Mouse (Mus musculus) left cerebral cortex, postnatal 14 days (tissue): ENCODE measurements around the gene Aaas. TPM values are rescaled to one million over a fixed set of nuclear protein-coding genes. Genes with fewer than 3 reads are reported as not detected.
A peak's percentile ranks its signal among the peaks of the same experiment; 100 is the strongest.

ENCODE experiments used
- DNase-seq, 2 experiments: peaks; one replicate each; pipeline ENCODE4 v3.0.0; 2021 to 2022; ENCODE audit warnings: low spot score in 2 of 2, mixed read lengths in 1 of 2
- intact Hi-C: fragments of 180-260 bp; cut with DNase I; formaldehyde crosslinking; loops from one replicate; pipeline ENCODE4 v1.15.1; 2025
- long read RNA-seq, 2 experiments: library from polyadenylated mRNA; stranded (forward); transcript quantifications; one replicate each; pipeline ENCODE4 v2.0.0; 2021
- total RNA-seq, 2 experiments: library from RNA; stranded (reverse); gene quantifications; 2 replicates each; pipeline ENCODE4 v1.2.3; 2021

Aaas gene
- total RNA-seq = 10 to 100 TPM; 17.5 to 18.8 TPM
- long read RNA-seq, experiment 1, transcript Aaas-201 (16 exons, 1,811 nt) = major isoform, 11 of 12 reads
- long read RNA-seq, experiment 1, partial matches to known transcripts = 0 of 12 reads
- long read RNA-seq, experiment 1, other reads (novel, unspliced or antisense) = 1 of 12 reads
- long read RNA-seq, experiment 2, transcript Aaas-201 (16 exons, 1,811 nt) = major isoform, 9 of 11 reads
- long read RNA-seq, experiment 2, partial matches to known transcripts = 1 of 11 reads
- long read RNA-seq, experiment 2, other reads (novel, unspliced or antisense) = 1 of 11 reads

DNA sequence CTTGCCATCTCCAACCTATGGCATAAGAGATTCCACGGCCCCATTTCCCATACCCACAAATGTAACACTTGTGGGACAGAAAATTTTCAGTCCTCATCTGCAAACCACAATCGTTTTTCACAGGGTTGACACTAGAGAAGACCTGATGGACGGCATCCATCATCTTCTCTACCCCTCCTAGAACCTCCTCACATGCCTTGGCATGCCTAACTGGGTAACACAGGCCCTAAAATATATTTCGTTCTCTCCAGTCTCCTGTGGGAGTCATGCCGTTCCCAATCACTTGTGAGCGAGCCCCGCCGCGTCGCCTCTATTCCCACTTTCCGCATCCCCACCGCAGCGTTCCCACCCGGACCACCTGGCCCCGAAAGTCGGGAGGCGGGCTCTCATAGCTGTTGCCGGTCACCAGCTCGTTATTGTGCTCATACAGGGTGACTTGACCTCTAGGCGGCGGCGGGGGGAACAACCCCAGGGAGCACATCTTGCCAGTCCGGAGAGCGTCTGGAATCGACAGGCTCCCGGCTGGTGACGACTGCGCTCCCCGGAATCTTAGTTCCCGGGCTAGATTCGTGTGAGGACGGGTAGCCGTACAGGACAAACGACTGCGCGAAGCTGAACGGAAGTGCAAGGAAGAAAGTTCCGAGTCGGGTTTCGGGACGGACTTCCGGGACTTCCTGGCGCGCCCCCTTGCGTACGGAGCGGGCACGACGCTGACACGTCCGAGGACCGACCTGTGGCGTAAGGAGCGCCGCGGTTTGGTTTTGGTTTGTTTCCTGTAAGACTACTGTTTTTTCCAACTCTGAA, at the start of gene Aaas:
Aaas (minus strand) TSS at position 634 of the 804 bp plus-strand sequence.
- intact Hi-C loops = no loop called here
- peak; percentile 96 to 97 for DNase-seq

- peak; percentile 54 to 65 for DNase-seq
- intact Hi-C loops = no loop called here
These were observed 49.0 kb upstream of the Aaas start for GRCm38 (mm10) chr15:102399229-102400221.

DNA sequence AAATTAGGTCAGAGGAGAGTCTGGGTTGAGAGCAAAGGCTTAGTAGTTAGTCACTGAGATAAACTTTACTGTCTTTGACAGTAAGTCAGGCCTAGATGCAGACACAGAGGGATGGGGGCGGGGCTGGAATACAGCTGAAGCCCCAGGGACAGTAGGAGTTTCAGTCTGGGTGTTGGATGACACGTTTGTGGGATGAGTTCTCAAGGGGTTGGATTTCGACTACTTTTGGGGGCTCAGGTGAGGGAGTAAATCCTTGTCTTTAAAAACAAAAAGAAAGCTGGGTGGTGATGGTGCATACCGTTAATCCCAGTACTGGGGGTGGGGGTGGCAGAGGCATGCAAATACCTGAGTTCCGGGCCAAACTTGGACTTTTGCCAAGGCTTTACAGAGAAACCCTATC, 48.1 kb upstream of the Aaas start:
- intact Hi-C loops = no loop called here
- DNase-seq = no peak

DNA sequence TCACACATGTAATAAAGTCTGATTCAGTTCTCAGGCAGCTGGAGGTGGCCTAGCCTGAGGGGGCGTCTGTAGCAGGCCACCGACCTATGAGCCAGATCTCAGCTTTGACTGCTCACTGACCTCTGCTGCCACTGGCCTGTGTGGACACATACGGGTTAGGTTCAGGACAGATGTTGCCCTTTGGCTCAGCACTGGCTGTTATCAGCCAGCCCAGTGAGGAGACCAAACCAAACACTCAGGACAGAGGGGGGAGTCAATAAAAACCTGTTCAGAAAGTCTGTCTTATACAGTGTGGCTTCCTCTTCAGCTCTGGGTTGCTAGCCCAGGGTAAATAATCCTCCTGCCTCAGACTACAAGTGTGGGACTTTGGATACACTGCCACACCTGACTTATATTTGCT, 44.5 kb upstream of the Aaas start:
- no peak for DNase-seq
- intact Hi-C loops = no loop called here

- DNase-seq = no peak
- intact Hi-C loops = no loop called here
These were observed 43.0 kb upstream of the Aaas start for GRCm38 (mm10) chr15:102393584-102394014.

DNA sequence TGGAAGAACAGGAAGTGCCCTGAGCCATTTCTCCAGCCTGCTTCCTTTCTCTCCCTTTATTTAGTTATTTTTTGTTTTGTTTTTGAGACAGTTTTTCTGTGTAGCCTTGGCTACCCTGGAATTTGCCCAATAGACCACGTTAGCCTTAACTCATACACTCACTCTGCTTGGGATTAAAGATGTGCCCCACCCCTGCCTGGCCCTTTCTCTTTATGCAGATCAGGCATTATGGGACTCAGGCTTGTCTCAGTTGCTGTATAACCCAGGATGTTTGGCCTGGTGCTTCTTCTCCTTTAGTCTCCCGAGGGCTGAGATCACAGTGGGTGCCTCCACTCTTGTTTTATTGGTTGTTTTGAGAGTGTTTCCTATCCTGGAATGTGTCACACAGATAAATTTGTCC, 41.9 kb upstream of the Aaas start:
- no peak for DNase-seq
- intact Hi-C loops = no loop called here

GRCm38 (mm10) chr15:102388942-102389341, 38.4 kb upstream of the Aaas start:
- intact Hi-C loops = no loop called here

GRCm38 (mm10) chr15:102386640-102387039, 36.1 kb upstream of the Aaas start:
- intact Hi-C loops = no loop called here
- DNase-seq = no peak

More at GRCm38 (mm10) chr15:102388942-102389341, 38.4 kb upstream of the Aaas start:
- DNase-seq = no peak

DNA sequence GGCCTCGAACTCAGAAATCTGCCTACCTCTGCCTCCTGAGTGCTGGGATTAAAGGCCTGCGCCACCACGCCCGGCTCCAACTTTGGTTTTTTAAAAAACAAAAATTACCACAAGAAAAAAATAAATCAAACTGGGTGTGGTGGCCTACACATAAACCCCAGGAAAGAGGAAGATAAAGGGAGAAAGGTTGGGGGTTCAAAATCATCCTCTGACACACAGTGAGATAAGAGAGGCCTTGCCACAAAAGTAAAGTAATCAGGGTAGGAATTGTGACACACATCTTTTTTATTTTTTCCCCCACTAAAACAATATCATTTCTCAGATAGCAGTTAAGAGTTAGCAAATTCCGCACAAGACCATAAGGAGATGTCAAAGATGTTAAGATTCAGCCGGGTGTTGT, 33.1 kb upstream of the Aaas start:
- intact Hi-C loops = no loop called here

DNA sequence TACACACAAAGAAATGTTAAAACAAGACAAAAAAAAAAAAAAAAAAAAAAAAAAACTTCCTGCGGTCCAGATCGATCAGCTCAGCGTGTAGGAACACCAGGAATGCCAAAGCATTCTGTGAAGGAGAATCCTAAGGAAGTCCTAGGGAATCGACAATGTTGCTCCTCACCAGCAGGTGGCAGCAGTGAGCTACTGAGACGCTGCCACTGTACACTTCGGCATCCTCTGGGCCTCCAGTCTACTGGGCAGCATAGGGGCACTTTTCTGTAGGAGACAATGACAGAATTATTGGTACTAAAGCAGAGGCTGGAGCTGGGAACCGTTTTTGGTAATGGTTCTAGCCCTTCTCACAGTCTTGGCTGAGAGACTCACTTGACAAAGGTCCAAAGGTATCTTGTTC, 31.0 kb upstream of the Aaas start:
- peak; percentile 79 to 88 for DNase-seq
- intact Hi-C loops = loop anchor here (1.0 kb wide), 2 partner anchors 40 to 61 kb away; no protein-coding TSS in a partner anchor

More for the DNA sequence above, 33.1 kb upstream of the Aaas start:
- no peak for DNase-seq

DNA sequence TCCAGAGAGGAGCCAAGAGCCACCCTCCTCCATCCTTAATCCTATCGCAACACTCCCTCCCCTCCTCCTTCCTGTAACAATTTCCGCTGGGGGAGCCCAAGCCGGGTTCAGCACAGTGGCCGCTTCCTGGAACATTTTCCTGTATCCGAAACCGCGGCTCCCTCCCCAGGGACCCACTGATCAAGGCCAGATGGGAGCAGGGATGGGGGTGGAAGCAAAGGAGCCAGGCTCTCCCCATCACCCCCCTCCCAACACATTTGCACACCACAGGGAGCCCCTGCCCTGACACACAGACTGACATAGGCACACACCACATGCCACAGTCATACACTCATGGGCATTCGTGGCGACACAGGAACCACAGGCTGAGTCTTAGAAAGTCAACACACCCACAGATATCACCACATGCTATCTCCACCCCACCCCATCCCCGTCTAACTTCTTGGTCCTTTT, 27.3 kb upstream of the Aaas start:
- intact Hi-C loops = loop anchor here (2.0 kb wide), 1 partner anchor 23 kb away; no protein-coding TSS in a partner anchor
- no peak for DNase-seq

GRCm38 (mm10) chr15:102377163-102377543, 26.6 kb upstream of the Aaas start:
- intact Hi-C loops = loop anchor here (2.0 kb wide), 1 partner anchor 22 kb away; no protein-coding TSS in a partner anchor
- DNase-seq = peak; percentile 80 to 83

DNA sequence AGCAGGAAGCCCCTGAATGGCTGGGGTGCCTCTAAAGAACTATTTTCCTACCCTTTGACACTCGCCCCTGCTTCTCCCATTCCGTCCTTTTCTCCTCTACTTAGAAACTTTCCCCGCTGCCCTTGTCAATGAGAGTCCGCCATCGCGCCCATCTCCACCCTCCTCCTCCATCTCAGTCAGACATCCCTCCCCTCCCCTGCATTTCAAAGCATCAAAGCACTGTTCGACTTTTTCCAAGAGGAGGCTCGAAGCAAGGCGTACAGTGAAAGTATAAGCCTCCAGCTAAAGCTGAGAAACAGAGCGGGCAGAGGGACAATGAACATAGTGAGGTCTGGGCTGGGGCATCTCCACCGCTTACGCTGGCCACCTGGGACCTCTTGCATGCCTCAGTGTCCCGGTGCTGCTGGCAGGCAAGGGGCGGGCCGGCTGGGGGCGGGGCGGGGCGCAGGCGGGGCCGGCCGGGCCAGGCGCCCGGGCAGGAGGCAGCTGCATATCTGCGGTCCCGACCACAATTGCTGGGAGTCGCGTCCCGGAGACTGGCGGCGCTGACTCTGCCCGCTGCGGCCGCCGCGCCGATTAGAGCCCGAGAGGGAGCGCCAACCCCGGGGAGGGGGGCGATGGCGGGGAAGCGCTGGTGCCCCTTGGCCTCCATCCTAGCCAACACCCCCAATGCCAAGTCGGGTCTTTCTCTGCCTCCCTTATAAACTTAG, 26.0 kb upstream of the Aaas start:
- intact Hi-C loops = loop anchor here (2.0 kb wide), 1 partner anchor 22 kb away; no protein-coding TSS in a partner anchor
- DNase-seq = no peak

- intact Hi-C loops = no loop called here
- no peak for DNase-seq
These were observed 20.2 kb upstream of the Aaas start for GRCm38 (mm10) chr15:102370727-102371126.

GRCm38 (mm10) chr15:102369972-102370371, 19.4 kb upstream of the Aaas start:
- intact Hi-C loops = no loop called here
- no peak for DNase-seq

DNA sequence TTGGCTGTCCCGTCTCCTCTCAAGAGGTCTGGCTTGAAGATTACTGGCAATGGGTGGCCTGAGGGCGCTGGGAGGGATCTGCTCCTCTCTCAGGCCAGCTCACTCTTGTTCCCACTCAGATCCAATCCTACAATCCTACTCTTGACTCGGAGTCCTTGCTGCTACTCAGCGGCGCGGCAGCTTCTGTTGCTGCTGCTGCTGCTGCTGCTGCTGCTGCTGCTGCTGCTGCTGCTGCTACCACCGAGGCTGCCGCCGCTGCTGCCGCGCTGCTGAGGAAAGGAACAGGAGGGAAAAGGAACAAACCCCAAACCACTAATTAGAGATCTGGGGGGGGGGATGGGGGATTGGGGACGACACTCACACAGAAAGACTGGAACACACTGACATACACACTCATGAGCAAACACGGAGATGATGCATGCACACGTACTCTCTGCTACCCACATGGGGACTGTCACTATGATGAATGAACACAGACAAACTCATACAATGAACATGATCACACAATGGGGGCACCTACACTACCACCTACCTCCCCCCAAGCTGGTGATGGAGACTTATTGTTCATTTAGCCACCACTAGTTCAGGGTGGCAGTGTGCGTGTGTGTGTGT, 16.3 kb upstream of the Aaas start, which contains the start of gene Sp7:
Sp7 (minus strand) TSS at position 450 of the 612 bp plus-strand sequence.
- DNase-seq = no peak
- intact Hi-C loops = no loop called here

- intact Hi-C loops = no loop called here
- no peak for DNase-seq
These were observed 15.7 kb upstream of the Aaas start for GRCm38 (mm10) chr15:102366238-102366637.

DNA sequence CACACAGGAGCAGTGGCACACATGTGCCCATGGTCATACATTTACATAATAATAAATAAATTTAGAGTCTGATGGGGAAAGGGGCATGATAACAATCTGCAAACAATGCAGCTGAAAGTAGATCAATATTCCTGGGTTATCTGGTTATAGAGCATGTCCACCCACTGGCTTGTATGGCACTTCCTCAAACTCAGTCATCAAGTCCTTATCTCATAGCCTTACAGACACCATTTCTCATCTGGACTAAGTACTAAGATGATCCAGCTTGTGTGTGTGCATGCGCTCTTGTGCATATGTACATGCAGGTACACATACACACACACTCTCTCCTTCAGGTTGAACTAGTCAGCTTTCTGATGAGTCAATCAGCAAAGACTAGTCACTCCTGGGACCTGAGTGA, 14.1 kb upstream of the Aaas start:
- DNase-seq = no peak
- intact Hi-C loops = no loop called here
